Mouse (Mus musculus) spleen, postnatal 10 days (tissue): ENCODE measurements around the gene Nfs1.
"Not testable (repeated sequence)": the region's sequence is repeated elsewhere in the genome, so short reads cannot be mapped to it uniquely, and the experiment has no call there.

ENCODE experiments used
- DNase-seq, 2 experiments: peaks; one replicate each; pipeline ENCODE4 v3.0.0; 2021 to 2022; ENCODE audit warnings: low spot score in 2 of 2

Nfs1 gene

DNA sequence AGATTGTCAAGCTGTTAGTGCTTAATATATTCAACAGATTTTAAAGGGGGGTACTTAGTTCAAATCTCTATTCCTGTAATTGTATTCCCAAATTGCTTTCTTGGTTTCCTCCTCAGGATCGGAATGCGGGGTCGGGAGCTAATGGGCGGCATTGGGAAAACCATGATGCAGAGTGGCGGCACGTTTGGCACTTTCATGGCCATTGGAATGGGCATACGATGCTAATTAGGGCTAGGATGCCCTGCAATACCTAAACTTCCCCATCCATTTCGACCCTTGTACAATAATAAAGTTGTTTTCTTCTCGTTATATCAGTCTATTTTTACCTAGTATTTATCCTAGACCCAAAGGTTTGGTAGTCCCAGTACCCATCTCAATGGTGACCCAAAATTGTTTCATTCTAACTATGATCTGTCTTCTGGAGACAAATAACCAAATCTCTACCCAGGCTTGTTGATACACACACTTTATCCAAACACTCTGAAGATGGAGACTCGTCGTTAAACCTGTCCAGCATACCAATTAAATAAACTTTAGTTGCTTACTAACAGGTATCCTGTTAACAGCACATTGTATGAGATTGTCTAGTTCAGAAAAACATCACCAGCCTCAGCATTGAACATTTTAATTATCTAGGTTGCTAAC, 1.6 kb upstream of the Nfs1 start:
- DNase-seq = no peak

DNA sequence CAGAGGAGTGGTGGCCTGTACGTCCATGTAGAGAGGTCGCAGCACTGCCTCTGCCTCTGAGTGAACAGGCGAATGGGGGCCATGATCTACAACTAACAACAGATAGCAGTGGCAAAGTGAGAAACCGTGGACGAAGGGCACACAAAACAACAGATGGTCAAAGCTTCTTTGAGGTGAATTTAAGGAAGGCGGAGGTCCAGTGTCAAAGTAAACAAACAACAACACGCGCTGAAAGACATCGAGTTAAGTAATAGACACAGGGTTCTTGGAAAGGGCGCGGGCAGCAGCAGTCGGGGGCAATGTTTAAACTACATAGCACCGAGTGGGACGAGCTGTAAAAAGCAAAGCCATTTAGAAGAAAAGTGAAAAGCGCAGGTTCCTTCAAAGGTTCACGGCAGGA, 619 bp downstream of the Nfs1 start:
- DNase-seq = peak in 1 of 2 experiments; percentile 32

DNA sequence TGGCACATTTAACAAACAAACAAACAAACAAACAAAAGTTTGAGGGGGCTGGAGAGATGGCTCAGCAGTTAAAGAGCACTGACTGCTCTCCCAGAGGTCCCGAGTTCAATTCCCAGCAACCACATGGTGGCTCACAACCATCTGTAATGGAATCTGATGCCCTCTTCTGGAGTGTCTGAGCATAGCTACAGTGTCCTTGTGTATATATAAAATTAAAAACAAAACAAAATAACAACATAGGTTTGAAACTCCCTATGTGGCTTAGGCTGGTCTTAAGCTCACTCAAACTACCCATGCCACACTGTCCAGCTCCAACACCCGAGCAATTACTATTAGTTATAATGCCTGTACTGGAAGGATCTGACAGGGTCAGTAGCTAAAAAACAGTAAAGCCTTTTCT, 1.2 kb downstream of the Nfs1 start:
- DNase-seq = no peak

DNA sequence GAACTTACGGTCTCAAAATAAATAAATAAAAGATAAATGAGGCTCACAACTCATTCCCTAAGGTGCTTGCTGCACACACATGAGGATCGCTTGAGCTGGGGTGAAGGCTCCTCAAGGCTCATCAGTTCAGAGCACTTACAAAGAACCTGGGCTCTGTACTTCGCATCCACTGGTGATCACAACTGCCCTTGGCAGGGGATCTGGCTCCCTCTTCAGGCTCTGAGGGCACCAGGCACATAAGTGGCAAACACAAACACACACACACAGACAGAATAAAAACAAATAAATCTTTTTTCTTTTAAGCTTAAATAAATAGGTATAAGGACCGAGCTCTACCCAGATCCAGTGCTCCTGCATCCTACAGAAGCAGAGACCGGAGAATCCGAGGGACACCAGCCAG, 8.3 kb downstream of the Nfs1 start:
- no peak for DNase-seq

DNA sequence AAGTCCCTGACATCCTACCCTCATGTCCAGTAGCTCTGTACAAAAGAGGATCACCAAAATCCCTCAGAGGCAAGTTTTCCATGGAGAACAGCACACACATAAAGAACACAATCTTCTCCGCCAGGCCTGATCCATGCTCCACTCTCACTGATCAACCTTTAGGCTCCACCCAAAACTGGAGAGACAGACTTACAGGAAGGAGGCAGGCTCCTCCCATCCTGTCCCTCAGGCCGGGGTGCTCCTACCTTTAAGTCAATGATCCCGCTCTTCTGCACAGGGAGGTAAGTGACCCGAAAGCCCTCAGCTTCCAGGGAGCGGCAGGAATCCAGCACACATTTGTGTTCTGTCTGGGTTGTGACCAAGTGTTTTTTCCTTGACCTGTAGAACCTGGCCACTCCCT, 9.8 kb downstream of the Nfs1 start:
- no peak for DNase-seq

DNA sequence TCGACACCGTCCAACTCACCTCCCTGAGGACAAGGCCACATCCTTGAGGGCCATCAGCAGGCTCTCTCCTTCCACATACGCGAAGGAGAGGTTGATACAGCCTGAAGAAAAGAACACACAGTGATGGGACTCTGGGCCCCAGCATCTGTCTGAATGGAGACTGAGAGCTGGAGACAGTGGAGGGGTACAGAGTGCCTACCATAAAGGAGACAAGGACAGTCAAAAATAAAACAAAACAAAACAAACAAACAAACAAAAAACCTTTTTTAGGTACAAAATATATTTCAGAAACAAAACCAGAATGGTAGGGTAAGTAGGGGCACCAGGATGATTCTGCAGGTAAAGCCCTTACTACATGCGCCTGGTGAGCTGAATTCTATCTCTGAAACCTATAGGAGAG, 17.0 kb downstream of the Nfs1 start, which contains the start of gene Gm28036:
Gene Gm28036, minus strand, starts transcription at position 101 of the 400 bp plus-strand sequence.
- no peak for DNase-seq

DNA sequence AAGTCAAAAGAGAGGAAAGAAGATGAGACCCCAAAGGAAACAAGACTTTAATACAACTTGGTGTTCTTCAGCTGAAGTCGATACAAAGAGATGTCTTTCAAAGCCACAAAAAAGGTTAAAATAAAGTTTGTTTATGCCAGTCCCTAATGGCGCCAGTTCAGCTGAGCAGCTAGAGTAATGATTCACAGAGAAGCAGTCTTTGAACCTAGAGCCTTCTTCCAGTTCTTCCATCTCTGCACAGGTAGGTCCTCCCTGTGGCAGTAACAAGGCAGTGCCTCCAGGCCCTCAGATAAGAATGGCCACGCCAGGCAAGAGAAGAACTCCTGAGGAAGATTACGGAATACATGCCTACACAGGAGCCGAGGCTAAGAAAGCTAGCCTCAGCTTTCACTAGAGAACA, 20.3 kb downstream of the Nfs1 start:
- no peak for DNase-seq

DNA sequence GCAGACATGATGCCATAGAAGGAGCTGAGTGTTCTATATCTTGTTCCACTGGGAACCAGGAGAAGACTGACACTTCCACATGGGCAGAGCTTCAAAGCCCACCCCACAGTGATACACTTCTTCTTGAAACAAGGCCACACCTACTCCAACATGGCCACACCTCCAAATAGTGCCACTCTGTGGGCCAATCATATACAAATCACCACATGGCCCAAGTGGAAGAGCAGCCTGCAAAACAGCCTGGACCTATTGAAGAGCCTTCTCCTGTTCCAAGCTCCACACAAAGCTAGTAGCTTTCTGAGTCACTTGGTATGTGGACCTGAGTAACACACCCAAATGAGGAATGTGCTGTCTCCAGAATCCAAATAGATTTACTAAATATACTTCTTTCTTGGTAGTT, 24.4 kb downstream of the Nfs1 start:
- DNase-seq = no peak

DNA sequence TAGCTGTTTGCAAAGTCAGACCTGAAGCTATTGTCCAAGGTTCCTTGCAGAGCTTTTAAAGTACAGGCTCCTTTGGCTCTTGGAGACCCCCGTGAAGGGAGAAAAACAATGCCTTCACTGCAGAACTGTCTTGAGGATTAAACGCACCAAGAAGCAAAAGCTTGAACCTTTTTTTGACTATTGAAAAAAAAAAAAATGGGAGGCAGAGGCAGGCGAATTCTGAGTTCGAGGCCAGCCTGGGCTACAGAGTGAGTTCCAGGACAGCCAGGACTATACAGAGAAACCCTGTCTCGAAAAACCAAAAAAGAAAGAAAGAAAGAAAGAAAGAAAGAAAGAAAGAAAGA, 31.9 kb downstream of the Nfs1 start:
- DNase-seq = not testable (repeated sequence)

DNA sequence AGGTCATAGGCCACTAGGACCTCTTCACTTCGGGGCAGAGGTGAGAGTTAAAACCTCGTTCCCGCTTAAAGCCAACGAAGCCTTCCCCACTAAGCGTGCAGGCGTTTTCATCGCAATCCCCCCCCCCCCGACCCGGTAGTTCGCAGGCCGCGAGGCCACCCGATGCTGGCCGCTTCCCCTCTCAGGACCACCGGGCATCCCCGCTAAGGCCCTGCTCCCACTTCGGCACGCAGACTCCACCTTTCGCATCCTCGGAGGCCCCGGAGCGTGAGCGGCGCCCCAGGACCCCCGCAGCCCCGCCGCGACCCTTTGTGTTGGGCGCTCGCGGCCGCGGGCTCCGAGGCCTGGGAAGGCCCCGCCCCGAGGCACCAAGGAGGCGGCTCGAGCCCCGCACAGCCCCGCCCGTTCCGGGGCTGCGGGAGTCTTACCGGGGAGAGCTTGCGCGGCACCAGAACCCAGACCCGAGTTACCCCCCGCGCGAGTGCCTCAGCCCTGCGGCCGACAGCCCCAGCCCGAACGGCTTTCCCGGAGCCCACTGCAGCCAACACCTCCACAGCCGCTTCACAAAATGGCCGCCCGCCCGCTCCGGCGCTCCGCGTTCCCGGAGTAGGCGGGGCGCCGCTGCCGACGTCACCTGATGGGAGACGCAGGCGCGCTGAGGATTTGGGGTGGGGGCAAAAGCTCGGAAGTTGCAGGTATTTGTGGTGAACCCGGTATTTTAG, 32.5 kb downstream of the Nfs1 start, which contains the start of the genes Cpne1 and Rbm12:
Gene Cpne1, minus strand, starts transcription at position 608 of the 722 bp plus-strand sequence.
Gene Rbm12, minus strand, starts transcription at position 621 of the 722 bp plus-strand sequence.
- DNase-seq = peak; percentile 93 to 94

DNA sequence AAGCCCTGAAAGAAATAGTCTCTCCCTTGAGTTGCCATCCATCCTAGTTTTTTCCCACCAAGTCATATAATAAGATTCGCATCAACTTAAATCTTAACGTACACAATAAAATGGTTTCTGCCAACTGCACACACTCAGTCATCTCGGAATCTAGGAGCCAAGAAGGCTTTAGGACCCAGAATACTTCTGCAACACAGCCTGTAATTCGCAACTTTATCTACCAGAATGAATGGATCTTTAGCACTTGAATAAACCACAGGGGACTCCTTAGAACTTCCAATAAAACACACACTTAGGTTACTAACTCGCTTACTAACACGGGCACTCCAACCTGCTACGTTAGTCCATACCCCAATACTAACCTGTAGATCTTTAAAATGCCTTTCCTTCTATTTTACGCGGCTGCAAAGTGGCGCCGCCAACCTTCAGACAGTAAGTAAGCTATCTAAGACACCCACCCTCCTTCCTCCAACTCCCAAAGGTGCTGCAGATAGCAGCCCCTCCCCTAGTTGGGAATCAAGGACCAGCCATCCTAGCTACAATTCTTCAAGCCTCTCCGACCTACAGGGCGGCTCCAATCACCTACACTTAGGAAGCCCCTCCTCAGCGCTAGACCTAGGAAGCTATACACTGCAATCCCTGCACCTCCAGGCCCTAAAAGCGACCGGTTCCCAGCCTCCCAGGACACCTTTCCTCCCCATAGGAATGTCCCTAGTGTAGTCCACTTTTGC, 33.2 kb downstream of the Nfs1 start:
- DNase-seq = peak; percentile 27 to 45

DNA sequence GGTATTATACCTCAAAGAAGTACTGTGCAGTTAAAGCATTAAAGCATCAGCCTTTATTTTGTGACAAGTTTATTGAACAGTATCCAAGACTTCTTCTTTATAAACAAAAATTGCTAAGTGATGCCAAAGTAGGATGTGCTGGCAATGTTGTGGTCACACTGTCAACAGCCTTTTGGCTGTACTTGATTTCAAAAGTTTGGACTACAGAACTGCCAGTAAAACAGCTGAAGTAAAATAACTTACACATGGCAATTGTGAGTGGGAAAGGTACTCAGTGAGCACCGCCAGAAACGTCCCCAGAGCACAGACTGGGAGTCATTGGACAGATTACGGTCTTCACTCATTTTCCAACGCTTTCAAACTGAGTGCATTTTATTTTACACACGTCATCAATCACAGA, 52.1 kb downstream of the Nfs1 start:
- DNase-seq = no peak

DNA sequence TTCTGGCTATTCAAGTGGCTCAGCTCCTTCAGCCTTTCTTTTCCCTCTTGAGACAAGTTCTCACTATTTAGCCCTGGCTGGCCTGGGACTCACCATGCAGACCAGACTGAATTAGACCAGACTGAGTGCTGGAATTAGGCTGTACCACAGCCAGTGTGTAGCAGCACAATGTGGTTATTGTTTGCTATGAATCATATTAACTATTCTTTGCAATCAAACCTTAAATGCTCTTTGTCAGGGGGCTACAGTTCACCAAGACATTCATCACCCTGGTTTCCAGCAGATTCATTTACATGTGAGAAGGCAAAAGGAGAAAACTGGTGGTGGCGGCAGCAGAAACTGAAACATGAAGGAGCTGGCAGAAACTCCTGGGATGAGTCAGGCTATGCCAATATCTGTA, 54.2 kb downstream of the Nfs1 start:
- no peak for DNase-seq

DNA sequence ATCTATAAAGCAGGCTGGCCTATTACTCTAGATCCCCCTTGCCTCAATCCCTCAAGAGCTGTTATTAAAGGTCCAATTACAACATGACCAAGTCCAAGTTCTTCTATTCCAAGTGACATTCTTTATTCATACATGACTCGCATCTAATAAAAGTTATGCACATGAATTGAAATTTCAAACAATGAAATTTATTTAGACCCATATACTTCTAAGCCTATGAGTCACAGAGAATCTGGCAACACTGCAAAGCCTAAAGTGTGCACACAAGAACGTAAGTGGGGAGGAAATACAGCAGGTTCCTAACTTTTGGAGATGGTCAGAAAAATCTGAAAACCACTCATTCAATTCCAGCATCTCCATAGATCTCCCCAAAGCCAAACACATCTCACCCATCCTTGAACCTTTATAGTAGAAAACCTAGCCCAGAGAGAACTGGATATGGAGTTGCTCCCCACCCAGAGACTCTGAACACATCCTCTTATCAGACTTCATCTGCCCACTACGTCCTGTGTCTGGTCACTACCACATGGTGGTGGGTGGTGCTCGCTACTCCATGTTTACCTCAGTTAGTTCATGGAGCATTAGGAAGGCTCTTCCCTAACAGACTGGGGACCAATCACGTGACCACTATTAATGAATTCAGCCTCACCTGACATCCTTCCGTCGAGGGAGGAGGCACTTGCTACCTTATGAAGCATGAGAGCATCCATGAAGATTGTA, 56.4 kb downstream of the Nfs1 start:
- DNase-seq = no peak

DNA sequence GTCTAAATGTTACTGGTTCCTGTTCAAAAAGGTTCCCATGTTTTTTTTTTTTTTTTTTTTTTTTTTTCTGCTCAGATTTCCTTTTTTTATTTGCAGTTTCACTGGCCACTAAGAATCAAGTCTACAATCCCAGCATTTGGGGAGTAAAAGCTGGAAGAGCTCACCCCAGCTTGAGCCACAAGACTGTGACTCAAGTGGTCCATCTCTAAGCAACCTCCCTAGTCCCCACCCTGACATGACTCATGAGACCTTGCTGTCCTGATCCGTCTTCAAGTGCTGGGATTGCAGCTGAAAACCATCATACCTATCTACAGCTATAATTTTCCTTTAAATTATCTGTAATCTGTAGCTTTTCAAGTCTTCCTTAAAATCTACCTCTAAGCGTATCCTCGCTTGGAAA, 59.4 kb downstream of the Nfs1 start:
- no peak for DNase-seq

DNA sequence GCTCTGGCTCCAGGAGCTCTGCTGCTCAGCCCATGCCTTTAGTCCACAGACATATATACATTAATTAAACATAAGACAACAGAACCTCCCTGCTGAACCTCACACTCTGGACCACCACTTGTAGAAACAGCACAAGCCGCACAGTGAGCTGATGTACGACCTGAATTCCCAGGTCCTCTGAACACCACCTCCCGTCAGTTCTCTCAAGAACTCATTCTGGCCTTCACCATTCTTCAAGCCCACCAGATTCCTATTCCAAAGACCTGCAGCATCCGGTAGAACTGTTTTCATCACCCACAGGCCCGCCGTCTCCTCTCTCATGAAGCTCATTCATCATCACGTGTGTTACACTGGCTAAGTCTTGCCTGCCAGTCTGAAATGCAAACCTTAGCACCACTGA, 63.6 kb downstream of the Nfs1 start:
- DNase-seq = no peak

DNA sequence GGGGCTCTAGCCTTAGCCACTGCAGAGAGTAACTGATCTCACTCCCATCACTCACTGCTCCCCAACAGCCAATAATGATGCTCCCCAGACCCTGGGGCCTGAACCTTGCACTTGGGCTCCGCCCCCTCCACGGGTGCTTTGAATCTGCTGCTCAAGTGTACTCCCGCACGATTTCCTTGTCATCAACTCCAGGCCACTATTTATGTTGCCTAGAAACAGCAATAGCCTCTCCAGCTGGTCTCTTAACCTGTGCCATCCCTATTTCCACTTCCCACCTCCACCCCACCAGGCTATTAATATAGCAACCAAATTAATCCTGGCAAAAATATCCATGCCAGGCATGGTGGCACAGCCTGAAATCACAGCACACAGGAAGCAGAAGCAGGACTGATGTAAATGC, 64.3 kb downstream of the Nfs1 start:
- no peak for DNase-seq

DNA sequence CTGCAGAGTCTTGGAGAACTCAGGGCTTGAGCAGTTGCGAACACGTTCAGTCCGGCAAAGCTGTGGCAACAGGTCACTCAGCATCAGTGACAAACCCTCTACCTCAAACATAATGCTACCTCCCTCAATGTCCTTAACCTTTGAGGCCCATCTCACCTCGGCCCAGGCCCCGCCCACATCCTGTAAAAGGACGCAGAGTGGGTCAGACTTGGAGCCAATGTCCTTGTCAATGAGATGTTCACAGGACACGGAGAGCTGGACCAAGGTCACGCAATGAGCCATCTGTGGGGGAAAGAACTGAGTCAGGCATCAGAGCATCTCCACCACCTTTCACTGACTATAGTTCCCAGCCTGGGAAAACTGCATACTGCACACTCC, 64.8 kb downstream of the Nfs1 start:
- no peak for DNase-seq

DNA sequence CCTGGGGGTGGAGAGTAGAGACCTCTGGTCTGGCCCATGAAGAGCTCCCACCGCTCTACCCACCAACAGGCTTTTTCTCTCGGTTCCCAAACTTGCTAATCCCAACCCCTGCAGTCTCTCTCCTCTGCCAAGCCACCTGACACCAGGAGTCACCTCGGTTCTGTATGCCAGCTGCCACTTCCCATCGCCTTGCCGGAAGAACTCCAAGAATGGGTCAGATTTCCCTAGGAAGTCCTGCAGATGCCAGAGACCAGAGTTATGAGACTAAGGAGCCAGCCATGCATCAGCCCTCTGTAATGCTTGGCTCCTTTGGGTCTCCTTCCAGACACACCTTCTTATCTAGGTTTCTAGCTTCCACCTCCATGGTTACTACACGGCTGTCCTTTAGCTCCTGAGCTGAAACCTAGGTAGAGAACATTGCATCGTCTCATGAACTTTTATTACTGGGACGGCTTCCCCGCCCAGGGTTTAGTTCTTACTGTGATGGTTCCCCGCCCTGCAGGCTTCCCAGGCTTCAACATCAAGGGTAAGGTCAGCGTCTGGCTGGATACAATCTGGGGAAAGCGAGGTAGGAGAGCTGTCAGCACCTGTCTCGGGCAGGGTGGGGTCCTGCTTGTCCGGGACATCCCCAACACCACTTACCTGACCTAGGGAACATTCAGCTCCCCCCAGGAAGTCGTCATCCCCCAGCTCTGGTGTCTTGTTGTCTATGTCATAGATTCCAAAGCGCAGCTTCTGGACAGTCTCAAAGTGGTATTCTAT, 65.4 kb downstream of the Nfs1 start:
- DNase-seq = no peak

DNA sequence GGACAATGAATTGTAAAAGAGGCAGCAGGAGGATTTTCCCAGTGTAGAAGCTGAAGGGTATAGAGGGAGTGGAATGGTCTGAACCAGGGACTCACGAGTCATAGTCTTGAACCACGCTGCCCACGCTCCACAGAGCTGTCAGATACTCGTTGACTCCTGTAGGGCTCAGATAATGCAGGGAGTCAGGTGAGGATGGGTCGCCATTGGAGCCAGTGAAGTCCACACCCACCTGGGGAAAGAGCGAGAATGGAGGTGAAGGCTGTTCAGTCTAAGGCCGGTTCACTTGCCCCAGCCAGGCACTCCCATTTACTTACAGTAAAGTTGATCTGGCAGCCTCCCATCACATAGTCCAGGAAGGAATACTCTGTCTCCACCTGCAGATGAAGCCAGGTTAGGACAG, 66.5 kb downstream of the Nfs1 start:
- no peak for DNase-seq

DNA sequence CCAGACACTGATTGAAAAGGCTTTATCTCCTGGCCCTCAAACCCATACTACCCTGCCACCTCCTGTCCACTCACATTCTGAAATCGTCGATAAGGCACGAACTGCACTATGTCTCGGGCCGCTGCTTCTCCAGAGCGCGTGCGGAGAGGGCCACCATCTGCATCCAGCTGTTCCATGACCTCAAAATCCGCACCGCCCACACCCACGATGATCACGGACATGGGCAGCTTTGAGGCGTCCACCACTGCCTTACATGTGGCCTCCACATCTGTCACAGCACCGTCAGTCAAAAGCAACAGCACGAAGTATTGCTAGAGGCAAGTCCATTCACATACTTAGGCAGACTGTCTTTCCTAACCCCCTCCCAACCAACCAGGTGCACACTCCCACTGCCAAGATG, 70.3 kb downstream of the Nfs1 start:
- DNase-seq = no peak
